Mouse (Mus musculus) MEL (cell line): ENCODE data around the gene Plekhm3. TPM values are rescaled to one million over a fixed set of nuclear protein-coding genes. Genes with fewer than 3 reads are reported as not detected.

Source experiments
- DNase-seq: peaks from one replicate; pipeline ENCODE4 v3.0.0; 2011; ENCODE audit warnings: low read depth, low spot score
- H3K27ac ChIP-seq: 2 replicates; pipeline ENCODE4 v1.5.1; 2012; ENCODE audit warnings: low read depth, mild to moderate bottlenecking, control low read depth, low read length, moderate library complexity; ENCODE audit not compliant: control insufficient read depth
- H3K27me3 ChIP-seq, 2 experiments: fragments of 150-350 bp in 1 of 2; sonication (generic) in 1 of 2; 2 replicates each; pipeline ENCODE4 v1.6.1; 2012; ENCODE audit warnings: low read length in 2 of 2, mild to moderate bottlenecking in 2 of 2, improper control_type of control experiment in 1 of 2, moderate library complexity in 1 of 2; ENCODE audit not compliant: insufficient read depth in 2 of 2, control insufficient read depth in 1 of 2
- H3K36me3 ChIP-seq, 2 experiments: 2 replicates each; pipeline ENCODE4 v1.6.1; 2012 to 2014; ENCODE audit warnings: low read length in 2 of 2, improper control_type of control experiment in 1 of 2, inconsistent platforms in 1 of 2, mild to moderate bottlenecking in 1 of 2; ENCODE audit not compliant: insufficient read depth in 2 of 2, control insufficient read depth in 1 of 2
- H3K4me1 ChIP-seq, 2 experiments: fragments of 150-350 bp in 1 of 2; sonication (generic) in 1 of 2; 2 replicates each; pipeline ENCODE4 v1.6.1; 2012; ENCODE audit warnings: low read length in 2 of 2, improper control_type of control experiment in 1 of 2, mild to moderate bottlenecking in 1 of 2; ENCODE audit not compliant: insufficient read depth in 2 of 2, control insufficient read depth in 1 of 2
- H3K4me3 ChIP-seq, 2 experiments: fragments of 150-350 bp in 1 of 2; sonication (generic) in 1 of 2; 2 replicates each; pipeline ENCODE4 v1.5.1; 2012; ENCODE audit warnings: low read depth in 2 of 2, low read length in 2 of 2, mild to moderate bottlenecking in 2 of 2, moderate library complexity in 2 of 2, control low read depth in 1 of 2, improper control_type of control experiment in 1 of 2; ENCODE audit not compliant: control insufficient read depth in 1 of 2, insufficient read depth in 1 of 2
- H3K79me2 ChIP-seq: 2 replicates; pipeline ENCODE4 v1.6.1; 2012; ENCODE audit warnings: mild to moderate bottlenecking, low read length, moderate library complexity; ENCODE audit not compliant: control insufficient read depth, poor library complexity, insufficient read depth
- H3K9ac ChIP-seq: 2 replicates; pipeline ENCODE4 v1.6.1; 2012; ENCODE audit warnings: low read depth, mild to moderate bottlenecking, control low read depth, low read length, moderate library complexity; ENCODE audit not compliant: control insufficient read depth, poor library complexity, severe bottlenecking
- H3K9me3 ChIP-seq: fragments of 150-350 bp; sonication (generic); replicated peaks from 2 replicates; pipeline ENCODE4 v1.6.1; 2012; ENCODE audit warnings: mild to moderate bottlenecking, low read length, improper control_type of control experiment, moderate library complexity; ENCODE audit not compliant: insufficient read depth
- CTCF ChIP-seq, 3 experiments: IDR thresholded peaks in 2 of 3; conservative IDR thresholded peaks in 1 of 3; 2 replicates each; pipeline ENCODE4 v1.5.1; 2011 to 2012; ENCODE audit warnings: low read length in 3 of 3, low read depth in 2 of 3, mild to moderate bottlenecking in 2 of 3, improper control_type of control experiment in 1 of 3, inconsistent platforms in 1 of 3, mixed read lengths in 1 of 3, moderate library complexity in 1 of 3; ENCODE audit not compliant: control insufficient read depth in 1 of 3, insufficient read depth in 1 of 3, poor library complexity in 1 of 3, severe bottlenecking in 1 of 3
- E2F4 ChIP-seq: IDR thresholded peaks from 2 replicates; pipeline ENCODE4 v1.6.1; 2011; ENCODE audit warnings: low read depth, low read length, improper control_type of control experiment, borderline replicate concordance
- ELF1 ChIP-seq: IDR thresholded peaks from 2 replicates; pipeline ENCODE4 v1.6.1; 2014; ENCODE audit warnings: low read depth, mild to moderate bottlenecking, inconsistent platforms, low read length, improper control_type of control experiment, moderate library complexity
- EP300 ChIP-seq, 2 experiments: IDR thresholded peaks; 2 replicates each; pipeline ENCODE4 v1.6.1; 2011; ENCODE audit warnings: improper control_type of control experiment in 2 of 2, low read length in 2 of 2, low read depth in 1 of 2, mild to moderate bottlenecking in 1 of 2
- ETS1 ChIP-seq: IDR thresholded peaks from 2 replicates; pipeline ENCODE4 v1.6.1; 2012; ENCODE audit warnings: low read depth, mild to moderate bottlenecking, inconsistent platforms, low read length, improper control_type of control experiment, moderate library complexity
- GABPA ChIP-seq: IDR thresholded peaks from 2 replicates; pipeline ENCODE4 v1.6.1; 2012; ENCODE audit warnings: low read depth, mild to moderate bottlenecking, inconsistent platforms, low read length, improper control_type of control experiment, moderate library complexity
- MAFK ChIP-seq: IDR thresholded peaks from 2 replicates; pipeline ENCODE4 v1.6.1; 2011; ENCODE audit warnings: low read depth, mild to moderate bottlenecking, low read length, improper control_type of control experiment, borderline replicate concordance
- MEF2A ChIP-seq: IDR thresholded peaks from 2 replicates; pipeline ENCODE4 v1.6.1; 2014; ENCODE audit warnings: low read depth, mild to moderate bottlenecking, inconsistent platforms, low read length, improper control_type of control experiment; ENCODE audit not compliant: poor library complexity, insufficient replicate concordance, severe bottlenecking; ENCODE audit errors: extremely low read depth
- MYB ChIP-seq: IDR thresholded peaks from 2 replicates; pipeline ENCODE4 v1.6.1; 2011; ENCODE audit warnings: mild to moderate bottlenecking, low read depth, low read length, improper control_type of control experiment
- MYC ChIP-seq: IDR thresholded peaks from 2 replicates; pipeline ENCODE4 v1.6.1; 2011; ENCODE audit warnings: low read depth, mild to moderate bottlenecking, low read length, improper control_type of control experiment, moderate library complexity
- NELFE ChIP-seq: IDR thresholded peaks from 2 replicates; pipeline ENCODE4 v1.6.1; 2011; ENCODE audit warnings: low read depth, low read length, improper control_type of control experiment
- NRF1 ChIP-seq: IDR thresholded peaks from 2 replicates; pipeline ENCODE4 v1.6.1; 2014; ENCODE audit warnings: low read depth, mild to moderate bottlenecking, inconsistent platforms, low read length, improper control_type of control experiment, moderate library complexity; ENCODE audit not compliant: poor library complexity, insufficient read depth, severe bottlenecking
- POLR2A ChIP-seq, 2 experiments: IDR thresholded peaks; 2 replicates each; pipeline ENCODE4 v1.6.1; 2011 to 2012; ENCODE audit warnings: low read length in 2 of 2, mild to moderate bottlenecking in 2 of 2, control low read depth in 1 of 2, improper control_type of control experiment in 1 of 2, low read depth in 1 of 2, moderate library complexity in 1 of 2; ENCODE audit not compliant: control insufficient read depth in 1 of 2, insufficient read depth in 1 of 2, poor library complexity in 1 of 2
- POLR2AphosphoS5 ChIP-seq: IDR thresholded peaks from 2 replicates; pipeline ENCODE4 v1.6.1; 2012; ENCODE audit warnings: low read depth, borderline replicate concordance, mild to moderate bottlenecking, inconsistent platforms, low read length, moderate library complexity, mixed read lengths
- SIN3A ChIP-seq: IDR thresholded peaks from 2 replicates; pipeline ENCODE4 v1.6.1; 2012; ENCODE audit warnings: low read length, improper control_type of control experiment, inconsistent platforms
- SMC3 ChIP-seq: IDR thresholded peaks from 2 replicates; pipeline ENCODE4 v1.6.1; 2011; ENCODE audit warnings: low read depth, low read length, improper control_type of control experiment
- TBP ChIP-seq: IDR thresholded peaks from 2 replicates; pipeline ENCODE4 v1.8.0; 2011; ENCODE audit warnings: low read depth, low read length, improper control_type of control experiment
- TCF12 ChIP-seq: IDR thresholded peaks from 2 replicates; pipeline ENCODE4 v1.6.1; 2014; ENCODE audit warnings: low read depth, mild to moderate bottlenecking, inconsistent platforms, low read length, improper control_type of control experiment, moderate library complexity
- ZC3H11A ChIP-seq: IDR thresholded peaks from 2 replicates; pipeline ENCODE4 v1.6.1; 2012; ENCODE audit warnings: low read depth, mild to moderate bottlenecking, inconsistent platforms, low read length, improper control_type of control experiment
- ZKSCAN1 ChIP-seq: IDR thresholded peaks from 2 replicates; pipeline ENCODE4 v1.6.1; 2012; ENCODE audit warnings: low read depth, mild to moderate bottlenecking, inconsistent platforms, low read length, improper control_type of control experiment, moderate library complexity
- ZMIZ1 ChIP-seq: IDR thresholded peaks from 2 replicates; pipeline ENCODE4 v1.6.1; 2012; ENCODE audit warnings: low read depth, mild to moderate bottlenecking, inconsistent platforms, low read length, improper control_type of control experiment, moderate library complexity
- polyA plus RNA-seq, 2 experiments: library from polyadenylated mRNA; stranded (reverse) in 1 of 2; unstranded in 1 of 2; fragments of >175 nt in 1 of 2; fragments of >200 nt in 1 of 2; gene quantifications; 2 replicates each; pipeline versions ENCODE4 v1.2.1 to v1.2.4; 2012; ENCODE audit warnings: low replicate concordance in 2 of 2, low read depth in 1 of 2; ENCODE audit not compliant: insufficient read length in 2 of 2, insufficient read depth in 1 of 2, missing spikeins in 1 of 2
- total RNA-seq: library from RNA; depleted of rRNA; stranded (reverse); fragments of 300-350 nt; gene quantifications from 2 replicates; pipeline ENCODE4 v1.2.3, GENCODE M21; 2012

Plekhm3 gene
- total and polyA plus RNA-seq, 3 experiments: 1.8 to 2.0 TPM; not detected in 1

- Histone ChIP-seq H3K4me1 (no peaks in the 10 kb centered on the region), H3K9ac (no peak overlapping the region), H3K4me3 (no peak overlapping the region), H3K27ac (no peak overlapping the region), H3K79me2 (no peaks in the 10 kb centered on the region), H3K36me3 (no peaks in the 10 kb centered on the region), H3K9me3 (no peaks in the 10 kb centered on the region)
- DNase-seq: no peak
- TF ChIP-seq MEF2A: no peak
- TF ChIP-seq SMC3: no peak
- TF ChIP-seq POLR2AphosphoS5: no peak
- no peak for TF ChIP-seq MYB
- no peak for TF ChIP-seq TBP
- TF ChIP-seq MYC: no peak
- TF ChIP-seq NRF1: no peak
- no peak for TF ChIP-seq TCF12
- no peak for TF ChIP-seq SIN3A
- TF ChIP-seq EP300 (IDR thresholded peaks at IDR 0.05; ENCODE audit: low read depth in 1 of 2, low read length in 2 of 2): no peak
- TF ChIP-seq ZMIZ1: no peak
- no peak for TF ChIP-seq E2F4
- no peak for TF ChIP-seq GABPA
- TF ChIP-seq NELFE: no peak
- no peak for TF ChIP-seq CTCF (IDR thresholded peaks at IDR 0.05 in 2 of 3, conservative IDR thresholded peaks at IDR 0.05 in 1 of 3; ENCODE audit: control insufficient read depth in 1 of 3, insufficient read depth in 1 of 3, low read depth in 2 of 3, low read length in 3 of 3, poor library complexity in 1 of 3, severe bottlenecking in 1 of 3)
- TF ChIP-seq ETS1: no peak
- TF ChIP-seq, all 39 proteins: peak for 0
- no peaks in the 10 kb centered on the region for H3K27me3 ChIP-seq
Observed at GRCm38 (mm10) chr1:64891332-64891731, 65.3 kb downstream of the Plekhm3 start.

- DNase-seq: no peak
- Histone ChIP-seq H3K36me3 (no peaks in the 10 kb centered on the region), H3K9me3 (no peaks in the 10 kb centered on the region), H3K27me3 (no peaks in the 10 kb centered on the region), H3K79me2 (no peaks in the 10 kb centered on the region), H3K4me3 (no peak overlapping the region), H3K9ac (no peak overlapping the region), H3K27ac (no peak overlapping the region), H3K4me1 (no peaks in the 10 kb centered on the region)
- TF ChIP-seq POLR2A (IDR thresholded peaks at IDR 0.05; ENCODE audit: control insufficient read depth in 1 of 2, insufficient read depth in 1 of 2, low read depth in 1 of 2, low read length in 2 of 2, poor library complexity in 1 of 2): no peak
- TF ChIP-seq ZKSCAN1: no peak
- no peak for TF ChIP-seq ELF1
- TF ChIP-seq MEF2A: no peak
- TF ChIP-seq NRF1: no peak
- no peak for TF ChIP-seq TBP
- no peak for TF ChIP-seq MAFK
- no peak for TF ChIP-seq ZC3H11A
Observed at GRCm38 (mm10) chr1:64887502-64888203, 69.0 kb downstream of the Plekhm3 start.
